Mouse (Mus musculus): ENCODE data around the gene Fbxw28. TPM values are rescaled to one million over a fixed set of nuclear protein-coding genes. Genes with fewer than 3 reads are reported as not detected.
"Not testable (repeated sequence)": the region's sequence is repeated elsewhere in the genome, so short reads cannot be mapped to it uniquely, and the experiment has no call there.

Fbxw28 gene
- not detected in 2 replicates for polyA plus RNA-seq (2011; ENCODE audit: insufficient read depth, insufficient read length, low read depth, missing spikeins)

GRCm38 (mm10) chr9:109339559-109339958 is at the start of gene Fbxw28:
Gene Fbxw28, minus strand, starts transcription at chr9:109339659.
- not testable (repeated sequence) for H3K9me3 ChIP-seq (replicated peaks; ENCODE audit: control insufficient read depth, insufficient read depth, low read length, poor library complexity, severe bottlenecking); H3K4me1 ChIP-seq (ENCODE audit: control insufficient read depth, insufficient read depth, low read length); H3K36me3 ChIP-seq (ENCODE audit: control insufficient read depth, insufficient read depth, low read length, poor library complexity, severe bottlenecking); H3K27me3 ChIP-seq (ENCODE audit: control insufficient read depth, insufficient read depth, low read length, poor library complexity, severe bottlenecking); H3K9ac ChIP-seq (ENCODE audit: low read depth, poor library complexity, severe bottlenecking); H3K4me3 ChIP-seq (ENCODE audit: low read depth, low read length); H3K27ac ChIP-seq (ENCODE audit: insufficient read depth, low read length)

GRCm38 (mm10) chr9:109287576-109287975 is 51.9 kb downstream of the Fbxw28 start, which contains the start of gene Fbxw14:
Gene Fbxw14, minus strand, starts transcription at chr9:109287676.
- not testable (repeated sequence) for H3K9ac ChIP-seq (ENCODE audit: low read depth, poor library complexity, severe bottlenecking); H3K9me3 ChIP-seq (replicated peaks; ENCODE audit: control insufficient read depth, insufficient read depth, low read length, poor library complexity, severe bottlenecking); H3K27ac ChIP-seq (ENCODE audit: insufficient read depth, low read length); H3K27me3 ChIP-seq (ENCODE audit: control insufficient read depth, insufficient read depth, low read length, poor library complexity, severe bottlenecking); H3K36me3 ChIP-seq (ENCODE audit: control insufficient read depth, insufficient read depth, low read length, poor library complexity, severe bottlenecking); H3K4me1 ChIP-seq (ENCODE audit: control insufficient read depth, insufficient read depth, low read length); H3K4me3 ChIP-seq (ENCODE audit: low read depth, low read length)

Other genes starting within 250 kb of the Fbxw28 start
- 16.1 and 19.1 TPM in 2 replicates for gene Plxnb1, start 244.3 kb downstream of the Fbxw28 start, polyA plus RNA-seq (2011; ENCODE audit: insufficient read depth, insufficient read length, low read depth, missing spikeins)
- gene Fbxw21, start 177.6 kb downstream of the Fbxw28 start, polyA plus RNA-seq (2011; ENCODE audit: insufficient read depth, insufficient read length, low read depth, missing spikeins) = not detected in 2 replicates
- gene Fbxw13, start 143.7 kb downstream of the Fbxw28 start, polyA plus RNA-seq (2011; ENCODE audit: insufficient read depth, insufficient read length, low read depth, missing spikeins) = not detected in 2 replicates
- not detected in 2 replicates for gene Fbxw20, start 104.9 kb downstream of the Fbxw28 start, polyA plus RNA-seq (2011; ENCODE audit: insufficient read depth, insufficient read length, low read depth, missing spikeins)
- gene Fbxw14, start 52.0 kb downstream of the Fbxw28 start, polyA plus RNA-seq (2011; ENCODE audit: insufficient read depth, insufficient read length, low read depth, missing spikeins) = not detected in 2 replicates
- gene Fbxw22, start 64.6 kb upstream of the Fbxw28 start, polyA plus RNA-seq (2011; ENCODE audit: insufficient read depth, insufficient read length, low read depth, missing spikeins) = not detected in 2 replicates
- gene Fbxw16, start 109.5 kb upstream of the Fbxw28 start, polyA plus RNA-seq (2011; ENCODE audit: insufficient read depth, insufficient read length, low read depth, missing spikeins) = not detected in 2 replicates
- 0.55 and 1.2 TPM in 2 replicates for gene Fbxw19, start 156.2 kb upstream of the Fbxw28 start, polyA plus RNA-seq (2011; ENCODE audit: insufficient read depth, insufficient read length, low read depth, missing spikeins)
- gene Fbxw15, start 228.6 kb upstream of the Fbxw28 start, polyA plus RNA-seq (2011; ENCODE audit: insufficient read depth, insufficient read length, low read depth, missing spikeins) = not detected in 2 replicates

Measured in ES-Bruce4 (cell line).